Mouse (Mus musculus) forebrain, postnatal 0 days (tissue): ENCODE measurements at regions not wholly inside any gene's neighbourhood (a gene's known extent, or its start where the extent isn't known, plus 50 kb on each side); places are given as distances from the start of the nearest gene placed in this dataset.

Experiments
- ATAC-seq: fragments of 200-750 bp; cut with Nextera tagmentation; 2 replicates; pipeline ENCODE4 v1.8.0; 2017; ENCODE audit warnings: mild to moderate bottlenecking, moderate library complexity
- DNase-seq: peaks from one replicate; pipeline ENCODE4 v3.0.0-alpha.2; 2015
- H3K27ac ChIP-seq: fragments of 300-500 bp; sonication (generic); 2 replicates; pipeline ENCODE4 v1.5.1; 2014; ENCODE audit warnings: low read depth, mild to moderate bottlenecking, antibody characterized with exemption, low read length, moderate library complexity, mixed read lengths
- H3K27me3 ChIP-seq: fragments of 300-500 bp; sonication (generic); 2 replicates; pipeline ENCODE4 v1.6.1; 2014; ENCODE audit warnings: mild to moderate bottlenecking, low read length, mixed read lengths; ENCODE audit not compliant: insufficient read depth
- H3K36me3 ChIP-seq: fragments of 300-500 bp; sonication (generic); 2 replicates; pipeline ENCODE4 v1.6.1; 2014; ENCODE audit warnings: mild to moderate bottlenecking, moderate library complexity; ENCODE audit not compliant: insufficient read depth
- H3K4me1 ChIP-seq: fragments of 300-500 bp; sonication (generic); 2 replicates; pipeline ENCODE4 v1.6.1; 2014; ENCODE audit warnings: antibody characterized with exemption; ENCODE audit not compliant: insufficient read depth
- H3K4me2 ChIP-seq: fragments of 300-500 bp; sonication (generic); 2 replicates; pipeline ENCODE4 v1.6.1; 2014; ENCODE audit warnings: low read depth, mild to moderate bottlenecking, moderate library complexity
- H3K4me3 ChIP-seq: fragments of 300-500 bp; sonication (generic); 2 replicates; pipeline ENCODE4 v1.5.1; 2014; ENCODE audit warnings: low read depth, low read length, mixed read lengths
- H3K9ac ChIP-seq: fragments of 300-500 bp; sonication (generic); 2 replicates; pipeline ENCODE4 v1.6.1; 2014; ENCODE audit warnings: mild to moderate bottlenecking
- H3K9me3 ChIP-seq: fragments of 300-500 bp; sonication (generic); 2 replicates; pipeline ENCODE4 v1.6.1; 2016; ENCODE audit warnings: low read length
- CTCF ChIP-seq: sonication (generic); IDR thresholded peaks from 2 replicates; pipeline ENCODE4 v1.5.1; 2016; ENCODE audit warnings: antibody characterized with exemption, control low read depth, low read depth
- WGBS: fragments of 180-500 bp; shearing (Covaris S2); extraction: QIAGEN DNeasy Blood & Tissue Kit; methylation state at CpG from one replicate; pipeline ENCODE4 v1.1.7; 2014; 5-methylcytosine and 5-hydroxymethylcytosine counted together

GRCm38 (mm10) chr12:46199076-46199475, 619.7 kb downstream of the Nova1 start:
- no peak for ATAC-seq

GRCm38 (mm10) chr12:46197482-46198101, 621.1 kb downstream of the Nova1 start:
- WGBS: 14% methylated on average over 2 of the region's 2 CpGs
- no peaks in the 10 kb centered on the region for H3K9me3 ChIP-seq
- no peak overlapping the region for H3K4me2 ChIP-seq
- H3K27ac ChIP-seq: no peak overlapping the region
- no peak overlapping the region for H3K9ac ChIP-seq
- H3K36me3 ChIP-seq: no peaks in the 10 kb centered on the region
- H3K4me1 ChIP-seq: no peaks in the 10 kb centered on the region
- no peak for DNase-seq
- H3K4me3 ChIP-seq: no peak overlapping the region
- TF ChIP-seq CTCF: no peak
- no peaks in the 10 kb centered on the region for H3K27me3 ChIP-seq
- 0 out of 2 replicates have a peak, but pooled peaks have one; percentile 34 for ATAC-seq

More at GRCm38 (mm10) chr12:46199076-46199475, 619.7 kb downstream of the Nova1 start:
- no peak overlapping the region for H3K27ac ChIP-seq
- H3K9me3 ChIP-seq: no peaks in the 10 kb centered on the region
- H3K9ac ChIP-seq: no peak overlapping the region
- no peaks in the 10 kb centered on the region for H3K4me1 ChIP-seq
- no peak overlapping the region for H3K4me3 ChIP-seq
- no peak overlapping the region for H3K4me2 ChIP-seq
- no peak for TF ChIP-seq CTCF
- H3K27me3 ChIP-seq: no peaks in the 10 kb centered on the region
- no peaks in the 10 kb centered on the region for H3K36me3 ChIP-seq
- DNase-seq: no peak

- 100% methylated on average over 1 of the region's 1 CpGs for WGBS
- ATAC-seq (no peak), DNase-seq (no peak)
- H3K27me3 ChIP-seq: no peaks in the 10 kb centered on the region
- TF ChIP-seq CTCF: no peak
- H3K4me2 ChIP-seq: no peak overlapping the region
- no peaks in the 10 kb centered on the region for H3K9me3 ChIP-seq
- no peaks in the 10 kb centered on the region for H3K4me1 ChIP-seq
- no peak overlapping the region for H3K9ac ChIP-seq
- no peaks in the 10 kb centered on the region for H3K36me3 ChIP-seq
- no peak overlapping the region for H3K27ac ChIP-seq
- no peak overlapping the region for H3K4me3 ChIP-seq
These were observed 624.6 kb downstream of the Nova1 start for GRCm38 (mm10) chr12:46194173-46194572.
